Mouse (Mus musculus) frontal cortex, adult 2 months (tissue): ENCODE measurements around the gene 2010111I01Rik. TPM values are rescaled to one million over a fixed set of nuclear protein-coding genes. Genes with fewer than 3 reads are reported as not detected.
A peak's percentile ranks its signal among the peaks of the same experiment; 100 is the strongest.

Experiments
- DNase-seq, 2 experiments: peaks; one replicate each; pipeline ENCODE4 v3.0.0; 2022; ENCODE audit warnings: low spot score in 1 of 2; ENCODE audit errors: extremely low spot score in 1 of 2
- polyA plus RNA-seq: library from polyadenylated mRNA; depleted of rRNA; stranded (reverse); fragments of >200 nt; gene quantifications from 2 replicates; pipeline ENCODE4 v1.2.3, GENCODE M21; 2012

The 2010111I01Rik gene
- polyA plus RNA-seq, 1 experiment = 95.5 TPM

DNA sequence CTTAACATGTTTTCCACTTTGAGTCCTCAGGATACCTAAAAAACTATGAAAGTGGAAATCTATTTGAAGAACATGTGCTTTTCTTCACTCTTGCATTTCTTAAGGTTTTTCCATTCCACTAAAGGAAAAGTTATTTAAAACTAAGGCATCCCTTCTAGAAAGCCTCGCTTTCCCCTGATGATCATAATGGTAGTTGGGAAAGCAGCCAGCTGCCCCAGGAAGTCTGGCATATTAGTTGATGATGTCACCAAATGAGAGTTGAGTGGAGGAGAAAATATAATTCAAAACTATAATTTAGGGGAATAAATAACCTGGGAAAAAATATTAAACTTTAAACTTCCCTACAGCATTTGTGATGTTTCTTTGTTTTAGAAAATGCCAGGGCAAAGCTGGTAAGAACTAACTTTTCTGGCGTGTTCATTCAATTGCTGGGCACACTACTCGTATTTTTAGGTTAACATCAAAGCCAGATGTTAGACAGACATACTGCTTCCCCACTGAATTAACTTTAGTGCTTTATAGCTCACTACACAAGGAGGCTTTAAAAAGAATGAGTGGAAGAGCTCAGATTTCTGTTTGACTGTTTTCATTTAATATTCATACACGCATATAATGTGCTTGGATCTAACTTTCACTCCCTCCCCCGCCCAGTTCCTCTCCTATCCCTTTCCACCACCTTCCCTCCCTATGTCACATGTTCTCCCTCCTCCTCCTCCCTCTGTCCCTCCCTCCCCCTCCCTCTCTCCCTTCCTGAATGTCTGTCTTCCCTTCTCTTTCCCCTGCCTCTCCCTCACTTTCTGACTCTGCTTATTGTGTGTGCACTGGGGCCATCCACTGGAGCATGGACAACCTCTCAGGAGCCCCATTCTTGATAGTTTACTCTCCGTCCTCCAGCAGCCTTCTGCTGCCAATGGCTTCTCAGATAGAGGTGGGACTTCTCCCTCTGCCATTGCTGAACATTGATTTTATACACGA, 58.8 kb downstream of the 2010111I01Rik start:
- no peak for DNase-seq

GRCm38 (mm10) chr13:63030023-63030422, 65.3 kb downstream of the 2010111I01Rik start:
- DNase-seq = no peak

DNA sequence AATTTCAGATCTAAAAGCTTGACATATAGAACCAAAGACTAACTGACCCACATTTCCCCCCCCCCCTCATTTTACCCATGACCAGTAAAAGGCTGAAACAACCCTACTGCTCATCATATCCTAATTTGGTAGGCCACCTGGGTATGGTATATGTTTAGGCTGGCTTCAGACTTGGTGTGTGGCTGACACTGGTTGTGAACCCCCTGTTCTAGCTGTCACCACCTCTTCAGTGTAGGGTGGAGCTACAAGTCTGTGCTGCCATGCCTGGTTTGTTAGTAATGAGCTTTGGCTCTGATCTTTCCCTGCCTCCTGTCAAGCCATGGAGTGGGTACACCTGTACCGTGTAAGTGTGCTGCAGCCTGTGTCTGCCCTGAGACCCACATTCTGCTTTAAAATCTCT, 66.6 kb downstream of the 2010111I01Rik start:
- no peak for DNase-seq

DNA sequence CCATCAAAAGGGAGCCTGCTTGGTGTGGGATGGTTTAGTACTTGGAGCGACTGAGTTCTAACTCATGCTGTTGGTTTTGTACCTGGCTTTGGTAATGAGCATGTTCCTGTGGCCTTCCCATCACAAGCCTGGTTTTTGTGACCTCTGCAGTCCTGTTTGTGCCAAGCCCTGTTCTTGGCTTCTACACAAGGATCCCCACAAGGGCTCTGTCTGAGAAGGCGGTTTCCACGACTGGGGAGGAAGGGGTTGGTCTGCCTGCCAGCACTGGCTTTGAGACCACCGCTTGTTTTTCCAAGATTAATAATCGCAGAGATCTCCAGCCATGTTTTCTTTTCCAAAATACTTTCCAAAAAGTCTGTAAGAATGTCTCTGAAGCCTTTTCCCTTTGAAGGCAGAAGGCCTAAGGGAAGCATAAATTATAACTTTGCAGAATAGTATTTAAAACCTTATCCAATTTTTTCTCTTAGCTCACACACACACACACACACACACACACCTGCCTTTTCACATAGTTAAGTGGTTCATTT, 67.7 kb downstream of the 2010111I01Rik start:
- no peak for DNase-seq

DNA sequence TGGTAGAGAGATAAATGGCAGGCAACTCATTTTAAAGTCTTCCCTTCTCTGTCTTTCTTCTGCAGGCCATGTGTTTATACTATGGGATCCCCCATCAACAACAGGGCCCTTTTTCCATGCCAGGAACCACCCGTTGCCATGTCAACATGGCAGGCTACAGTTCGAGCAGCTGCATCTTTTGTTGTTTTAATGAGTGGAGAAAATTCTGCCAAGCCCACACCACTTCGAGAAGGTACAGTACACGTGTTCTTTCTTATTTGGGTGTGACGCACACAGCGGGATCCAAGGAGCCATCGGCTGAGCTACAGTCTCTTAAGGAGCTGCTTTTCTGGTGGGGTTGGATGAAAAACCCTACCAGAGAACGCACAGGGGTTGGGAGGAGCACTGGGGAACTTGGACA, 68.3 kb downstream of the 2010111I01Rik start:
- peak in 1 of 2 experiments; percentile 14 for DNase-seq

DNA sequence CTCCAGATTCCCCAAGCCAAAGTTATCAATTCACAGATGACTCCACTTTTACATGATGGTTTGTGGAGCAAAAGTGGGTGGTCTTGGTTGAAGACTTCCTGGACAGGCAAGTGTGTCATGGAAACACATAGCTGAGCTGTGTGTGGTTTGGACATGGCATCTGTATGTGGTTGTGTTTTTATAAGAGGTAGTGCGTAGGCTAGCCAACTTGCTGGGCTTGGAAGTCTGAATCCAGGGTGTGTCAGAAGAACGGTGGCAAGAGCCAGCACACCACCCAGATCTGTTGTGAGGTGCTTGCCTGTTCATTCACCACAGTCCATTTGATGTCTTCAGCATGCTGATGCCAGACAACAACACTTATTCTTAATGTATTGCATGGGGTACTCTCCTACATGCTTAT, 68.7 kb downstream of the 2010111I01Rik start:
- DNase-seq = no peak

DNA sequence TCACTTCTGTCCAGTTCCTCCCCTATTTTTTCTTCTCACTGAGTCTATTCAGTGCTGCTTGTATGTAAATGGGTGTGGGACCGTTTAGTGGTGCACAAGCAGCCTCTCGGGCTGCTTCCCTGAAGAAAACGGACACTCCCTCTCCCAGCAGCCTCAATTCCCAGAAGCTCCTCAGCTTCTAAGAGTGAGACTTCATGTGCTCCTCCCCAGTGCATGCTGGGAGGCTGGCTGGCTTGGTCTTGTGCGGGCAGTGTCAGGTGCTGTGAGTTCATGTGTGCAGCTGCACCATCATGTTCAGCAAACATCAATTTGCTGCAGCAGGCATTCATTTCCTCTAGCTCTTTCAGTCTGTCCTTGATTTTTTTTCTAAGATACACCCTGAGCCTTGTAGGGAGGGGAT, 70.0 kb downstream of the 2010111I01Rik start:
- no peak for DNase-seq

GRCm38 (mm10) chr13:63037906-63038305, 73.2 kb downstream of the 2010111I01Rik start:
- DNase-seq = no peak

DNA sequence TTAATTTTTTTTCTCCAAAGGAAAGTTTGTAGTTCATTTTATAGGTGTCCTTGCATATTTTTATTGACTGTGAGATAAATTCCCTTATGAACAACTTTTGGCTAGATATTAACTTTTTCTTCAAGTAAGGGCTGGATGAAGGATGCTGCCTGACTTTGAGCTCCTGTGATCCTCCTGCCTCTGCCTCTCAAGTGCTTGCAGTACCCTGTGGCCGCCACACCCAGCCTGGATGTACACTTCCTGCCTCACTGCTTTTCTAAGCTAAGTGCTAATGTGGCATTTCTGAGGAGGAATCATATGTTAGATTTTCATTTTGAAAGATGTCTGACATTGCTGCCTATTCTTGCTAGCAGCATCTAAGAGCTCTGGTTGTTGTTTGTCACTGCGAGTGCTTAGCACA, 73.7 kb downstream of the 2010111I01Rik start:
- DNase-seq = no peak

DNA sequence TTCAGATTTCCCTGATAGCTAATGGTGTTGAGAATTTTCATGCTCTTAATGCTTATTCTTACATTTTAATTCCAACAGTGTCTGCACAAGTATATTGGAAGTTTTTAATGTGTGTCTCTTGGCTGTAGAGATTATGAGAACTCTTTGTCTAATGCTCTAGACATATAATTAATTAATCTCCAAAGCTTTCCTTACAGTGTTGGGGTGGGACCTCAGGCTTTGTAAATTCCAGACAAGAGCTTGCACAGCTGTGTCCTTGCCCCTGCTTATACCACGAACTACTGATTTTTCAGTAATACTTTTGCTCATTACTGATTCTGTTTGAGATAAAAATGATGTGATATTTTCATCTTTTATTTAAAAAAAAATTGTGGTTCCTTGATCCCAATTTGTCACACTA, 74.2 kb downstream of the 2010111I01Rik start:
- DNase-seq = no peak

GRCm38 (mm10) chr13:63039326-63039725, 74.6 kb downstream of the 2010111I01Rik start:
- no peak for DNase-seq

GRCm38 (mm10) chr13:63039848-63040247, 75.2 kb downstream of the 2010111I01Rik start:
- no peak for DNase-seq

GRCm38 (mm10) chr13:63045504-63046205, 81.0 kb downstream of the 2010111I01Rik start:
- no peak for DNase-seq

DNA sequence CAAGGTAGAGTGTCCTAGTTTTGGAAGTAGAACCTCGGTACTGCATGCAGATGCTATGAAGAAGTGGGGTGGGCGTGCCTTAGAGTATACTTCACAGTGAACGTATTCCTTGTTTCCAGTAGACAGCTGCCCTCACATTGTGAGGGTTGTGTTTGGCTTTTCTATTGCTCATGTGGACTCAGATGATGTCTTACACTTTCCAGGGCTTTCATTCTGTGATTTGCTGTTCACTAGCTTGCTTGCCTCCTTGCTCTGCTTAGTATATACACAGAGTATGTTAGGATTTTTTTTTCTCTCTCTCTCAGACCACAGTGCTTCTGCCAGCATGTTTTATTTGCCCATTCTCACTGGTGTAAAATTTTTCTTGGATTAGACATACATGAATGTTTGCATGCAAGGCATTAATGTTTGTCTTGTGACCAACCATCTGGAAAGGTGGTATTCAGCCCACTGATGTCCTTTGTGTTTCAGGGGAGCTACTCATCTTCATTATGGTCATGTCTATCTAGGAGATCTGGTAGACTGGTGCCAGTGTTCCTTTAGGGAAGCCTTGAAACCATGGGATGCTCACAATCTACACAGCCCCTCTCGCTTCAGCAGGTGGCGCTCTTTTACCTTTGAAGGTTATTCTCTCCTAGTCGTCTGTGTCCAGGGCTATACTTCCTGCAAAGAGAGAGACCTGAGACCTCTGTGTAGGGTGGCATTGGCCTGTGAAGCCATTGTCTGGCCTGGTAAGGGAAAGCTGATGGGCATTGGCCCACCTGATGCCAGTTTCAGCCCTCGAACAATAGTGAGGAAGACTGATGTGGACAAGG, 81.7 kb downstream of the 2010111I01Rik start:
- DNase-seq = peak; percentile 49 to 87

GRCm38 (mm10) chr13:63063706-63064105, 99.0 kb downstream of the 2010111I01Rik start:
- no peak for DNase-seq

DNA sequence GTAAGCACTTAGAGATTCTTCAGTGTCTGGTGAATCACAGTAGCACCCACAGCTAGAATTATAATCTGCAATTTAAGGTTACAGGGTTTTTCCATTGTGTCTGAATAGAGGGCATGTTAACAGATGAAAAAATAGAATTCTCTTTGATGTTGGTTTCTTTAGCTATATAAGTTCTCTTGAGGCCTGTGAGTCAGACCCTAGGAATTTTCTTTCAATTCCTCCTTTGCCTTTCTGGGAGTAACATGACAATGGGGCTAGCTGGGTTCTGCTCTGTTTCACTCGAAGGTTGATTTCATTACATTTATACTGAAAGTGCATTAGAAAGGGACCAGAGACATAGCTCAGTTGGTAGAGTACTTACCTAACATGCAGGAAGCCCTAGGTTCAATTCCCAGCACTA, 101.9 kb downstream of the 2010111I01Rik start:
- DNase-seq = no peak

GRCm38 (mm10) chr13:63068371-63069136, 103.9 kb downstream of the 2010111I01Rik start:
- DNase-seq = no peak

DNA sequence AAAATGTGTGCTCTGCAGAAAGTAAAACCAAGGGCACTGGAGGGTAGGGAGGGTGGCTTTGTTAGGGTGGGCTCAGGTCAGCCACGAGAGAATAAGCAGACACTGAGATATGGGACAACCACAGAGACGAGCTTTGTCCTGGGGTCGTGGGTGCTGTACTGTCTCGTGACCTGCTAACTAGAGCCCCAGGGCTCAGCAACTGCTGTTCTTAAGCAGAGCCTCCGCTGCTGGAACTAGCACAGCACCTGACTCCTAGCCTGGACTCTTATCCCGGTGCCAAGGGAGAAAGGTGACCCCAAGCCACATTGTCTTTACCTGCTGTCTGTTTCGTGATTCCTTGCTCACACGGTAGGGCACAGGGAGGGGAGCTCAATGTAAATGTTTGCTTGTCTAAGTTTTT, 107.2 kb downstream of the 2010111I01Rik start:
- no peak for DNase-seq

GRCm38 (mm10) chr13:63072376-63072775, 107.7 kb downstream of the 2010111I01Rik start:
- DNase-seq = no peak
